Mouse (Mus musculus): ENCODE measurements at regions not wholly inside any gene's neighbourhood (a gene's known extent, or its start where the extent isn't known, plus 50 kb on each side); places are given as distances from the start of the nearest gene placed in this dataset.

DNA sequence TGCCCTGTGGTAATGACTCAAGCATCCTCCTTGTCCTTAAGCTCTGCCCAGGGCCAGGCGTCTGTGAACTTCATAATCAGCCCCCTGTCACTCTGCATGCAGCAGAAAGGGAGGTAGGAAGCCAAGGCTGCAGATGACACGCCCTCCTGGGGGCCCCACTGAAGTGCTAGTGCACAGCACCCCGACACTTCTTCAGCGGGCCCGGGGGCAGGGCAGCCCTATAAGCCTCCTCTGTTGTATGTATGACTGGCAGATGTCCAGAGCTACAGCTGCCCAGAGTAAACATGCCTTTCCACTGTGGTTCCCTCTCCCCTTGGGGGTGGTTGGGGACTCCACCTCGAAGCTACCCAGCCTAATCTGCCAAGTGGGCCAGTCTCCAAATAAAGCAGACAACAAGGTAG, 107.2 kb upstream of the Vps8 start:
- TF ChIP-seq CTCF (conservative IDR thresholded peaks at IDR 0.05; ENCODE audit: insufficient read depth, insufficient read length, low read depth, low read length), result no peak
- TF ChIP-seq POLR2A (IDR thresholded peaks at IDR 0.05; ENCODE audit: low read depth, low read length), result no peak
